Mouse (Mus musculus) adrenal gland, postnatal 14 days (tissue): ENCODE data around the gene Nsf. TPM values are rescaled to one million over a fixed set of nuclear protein-coding genes. Genes with fewer than 3 reads are reported as not detected.
"Not testable (repeated sequence)": the region's sequence is repeated elsewhere in the genome, so short reads cannot be mapped to it uniquely, and the experiment has no call there.

ENCODE experiments used
- DNase-seq: peaks from one replicate; pipeline ENCODE4 v3.0.0; 2021; ENCODE audit warnings: mixed read lengths
- total RNA-seq: library from RNA; stranded (reverse); gene quantifications from 2 replicates; pipeline ENCODE4 v1.2.3, GENCODE M21; 2021

The Nsf gene
- total RNA-seq, 1 experiment from 2014 or later: 109 TPM

GRCm38 (mm10) chr11:103892831-103893230 lies 61.0 kb downstream of the Nsf start:
- DNase-seq: no peak

- peak; percentile 38 for DNase-seq
These were observed 62.1 kb downstream of the Nsf start for GRCm38 (mm10) chr11:103891781-103892180.

DNA sequence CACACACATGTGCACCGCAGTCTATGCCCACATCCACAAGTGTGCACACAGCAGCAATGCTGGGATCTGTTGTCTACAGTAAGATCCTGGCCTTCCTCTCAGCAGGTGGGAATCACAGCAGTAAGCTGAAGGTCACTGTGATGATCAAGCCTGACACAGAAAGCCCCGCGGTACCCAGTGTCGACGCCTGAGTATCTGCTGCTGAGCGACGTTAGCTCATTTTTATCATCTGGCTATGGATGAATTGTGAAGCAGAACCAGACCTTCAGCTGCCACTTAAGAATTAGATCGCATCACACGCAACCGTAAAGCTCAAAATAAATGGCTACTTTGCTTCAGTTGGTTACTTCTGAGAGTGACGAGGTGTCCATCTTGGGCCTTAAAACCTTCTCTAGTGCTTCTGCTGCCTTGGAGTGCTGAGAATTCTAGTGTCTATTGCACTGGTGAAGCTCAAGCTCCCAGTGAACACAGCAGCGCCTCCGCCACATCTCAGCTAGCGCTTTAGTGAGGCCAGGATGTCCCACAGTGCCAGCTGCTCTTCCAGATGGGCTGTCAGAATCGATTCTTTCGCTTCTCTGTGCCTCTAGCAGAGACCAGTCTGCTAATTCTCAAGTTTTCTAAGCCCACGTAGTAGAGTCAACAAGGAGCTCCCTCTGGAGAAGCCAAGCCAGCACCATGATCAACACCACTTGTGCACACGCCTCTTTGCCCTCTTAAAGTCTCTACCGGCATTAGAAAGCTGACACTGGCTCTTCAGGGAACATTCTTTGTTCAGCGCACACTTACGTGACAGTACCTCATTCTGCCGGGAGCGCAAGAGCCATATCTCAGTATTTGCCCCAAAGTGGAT lies 63.3 kb downstream of the Nsf start:
- no peak for DNase-seq

GRCm38 (mm10) chr11:103887724-103888410 lies 66.0 kb downstream of the Nsf start:
- DNase-seq: no peak

DNA sequence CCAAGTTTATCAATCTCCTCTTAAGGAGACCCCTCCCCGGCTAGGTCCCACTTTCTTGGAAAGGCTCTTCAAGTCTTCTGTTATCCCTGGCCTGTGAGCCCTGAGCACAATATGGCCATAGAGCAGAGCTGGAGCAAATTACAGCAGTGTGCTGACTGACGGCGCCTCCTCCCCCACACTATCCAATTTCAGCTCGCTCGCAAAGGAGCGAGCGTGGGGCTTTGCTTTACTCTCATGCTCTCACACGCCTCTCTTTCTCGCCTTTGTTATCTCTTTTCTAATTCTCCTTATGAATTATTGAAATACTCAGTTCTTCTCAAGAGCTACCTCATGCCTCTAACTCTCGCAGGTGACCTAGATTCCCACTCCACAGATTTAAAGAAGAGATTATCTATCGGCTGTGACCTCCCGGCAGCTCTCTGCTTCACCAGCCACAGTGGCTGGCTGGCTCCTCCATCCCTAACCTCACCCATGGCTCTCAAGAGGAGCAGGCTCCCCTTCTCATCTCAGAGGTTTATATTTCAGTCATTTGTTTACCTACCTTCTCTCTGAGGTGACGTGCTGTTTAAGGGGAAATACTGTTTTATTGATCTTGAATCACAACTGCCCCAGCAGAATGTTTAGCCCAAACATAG lies 69.0 kb downstream of the Nsf start:
- no peak for DNase-seq

DNA sequence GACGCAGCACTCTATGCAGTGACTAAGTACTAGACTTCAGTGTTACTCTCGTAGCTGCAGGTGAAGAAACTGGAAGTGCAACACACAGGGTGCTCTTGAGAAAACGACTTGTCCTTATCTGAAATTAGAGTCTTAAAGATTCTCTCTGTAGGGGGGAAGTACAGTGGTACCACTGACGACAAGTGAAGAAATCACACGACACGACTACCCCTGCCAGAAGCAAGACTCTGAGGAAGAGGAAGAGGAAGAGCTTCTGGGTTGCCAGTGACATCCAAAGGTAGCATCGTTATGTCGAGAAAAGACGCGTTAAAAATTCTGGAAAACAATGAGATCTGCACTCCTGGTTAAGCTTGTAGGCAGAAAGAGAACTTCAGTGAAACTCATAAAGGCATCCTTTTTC lies 70.1 kb downstream of the Nsf start:
- DNase-seq: no peak

- not testable (repeated sequence) for DNase-seq
These were observed 74.4 kb downstream of the Nsf start for GRCm38 (mm10) chr11:103879476-103879875.

DNA sequence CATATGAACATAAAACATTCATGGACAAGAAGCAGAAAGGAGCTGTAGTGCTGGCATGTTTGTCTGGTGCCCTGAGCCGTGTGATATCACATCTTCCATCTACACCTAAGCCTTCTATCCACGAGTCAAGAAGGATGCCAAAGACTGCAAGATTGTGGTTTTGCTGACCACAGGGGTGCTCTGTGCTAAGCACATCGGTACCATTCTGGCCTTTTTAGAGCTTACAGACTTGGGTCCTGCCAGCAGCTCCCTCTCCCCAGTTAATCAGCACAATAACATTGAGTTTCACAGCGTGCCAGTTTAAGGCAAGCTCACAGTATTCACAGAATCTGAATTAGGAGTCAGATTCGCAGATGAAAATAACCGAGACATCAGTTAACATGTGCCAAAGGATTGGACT lies 75.4 kb downstream of the Nsf start:
- DNase-seq: no peak

DNA sequence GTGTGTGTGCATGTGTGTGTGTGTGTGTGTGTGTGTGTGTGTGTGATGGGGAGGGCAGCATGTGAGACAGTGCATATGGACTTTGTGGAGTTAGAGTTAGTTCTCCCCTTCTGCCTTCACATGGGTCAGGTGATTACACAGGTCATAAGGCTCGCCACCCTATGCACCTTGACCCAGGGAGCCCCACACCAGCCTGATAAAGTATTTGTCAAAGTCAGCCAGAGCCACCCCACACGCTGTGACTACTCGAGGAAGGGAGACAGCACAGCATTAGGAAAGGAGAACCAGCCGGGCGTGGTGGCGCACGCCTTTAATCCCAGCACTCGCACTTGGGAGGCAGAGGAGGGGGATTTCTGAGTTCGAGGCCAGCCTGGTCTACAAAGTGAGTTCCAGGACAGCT lies 83.5 kb downstream of the Nsf start:
- DNase-seq: no peak

DNA sequence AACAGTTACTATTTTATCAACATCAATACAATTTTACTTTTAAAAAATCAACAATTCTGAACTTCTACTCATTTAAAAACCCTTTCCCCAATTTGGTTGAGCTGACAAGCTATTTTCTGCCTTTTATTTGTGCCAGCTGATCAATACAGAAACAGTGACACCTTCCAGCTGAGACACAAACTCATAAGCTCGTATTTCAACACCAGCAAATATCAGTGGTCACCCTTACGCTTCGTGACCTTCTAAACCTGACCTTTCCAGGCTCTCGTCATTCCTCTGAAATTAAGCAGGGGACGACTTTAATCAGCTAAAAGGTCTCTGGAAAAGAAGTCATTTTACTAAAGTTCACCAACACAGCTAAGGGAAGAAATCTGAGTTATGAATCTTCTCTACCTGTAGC lies 86.2 kb downstream of the Nsf start:
- DNase-seq: no peak

DNA sequence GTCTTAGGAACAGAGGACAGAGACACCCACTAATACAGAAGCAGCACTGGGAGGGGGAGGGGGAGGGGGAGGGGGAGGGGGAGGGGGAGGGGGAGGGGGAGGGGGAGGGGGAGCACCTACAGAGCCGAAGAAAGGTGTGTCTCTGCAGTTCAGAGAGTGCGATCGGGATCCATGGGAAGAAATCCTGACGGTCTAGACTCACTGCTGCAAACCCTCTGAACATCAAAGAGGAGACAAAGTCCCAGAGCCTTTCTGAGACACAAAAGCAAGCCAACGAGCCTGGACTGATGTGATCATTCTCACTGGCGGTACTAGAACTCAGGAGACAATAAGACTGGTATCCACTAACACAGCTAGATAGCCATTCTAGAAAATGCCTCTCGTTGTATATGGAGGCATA lies 88.5 kb downstream of the Nsf start:
- no peak for DNase-seq

DNA sequence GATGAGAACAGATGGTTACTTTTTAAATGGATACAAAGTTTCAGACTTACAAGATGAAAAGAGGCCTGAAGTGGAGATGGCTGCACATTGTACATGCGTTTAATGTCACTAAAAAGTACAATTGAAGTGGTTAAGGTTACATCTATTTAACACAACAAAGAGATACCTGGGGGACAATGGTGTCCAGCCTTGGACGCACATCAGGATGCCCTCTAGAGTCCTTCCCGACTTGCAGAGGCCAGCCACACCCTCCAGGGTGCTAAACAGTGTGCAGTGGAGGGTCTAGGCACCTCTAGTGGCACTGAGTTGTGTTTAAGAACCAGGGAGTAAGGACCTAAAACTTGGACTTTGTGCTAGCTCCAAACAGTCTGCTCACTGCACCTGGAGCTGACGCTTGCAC lies 89.4 kb downstream of the Nsf start:
- DNase-seq: no peak

GRCm38 (mm10) chr11:103862951-103863350 lies 90.9 kb downstream of the Nsf start:
- DNase-seq: no peak

GRCm38 (mm10) chr11:103859933-103860610 lies 93.8 kb downstream of the Nsf start:
- DNase-seq: no peak

- no peak for DNase-seq
These were observed 95.1 kb downstream of the Nsf start for GRCm38 (mm10) chr11:103858760-103859159.

DNA sequence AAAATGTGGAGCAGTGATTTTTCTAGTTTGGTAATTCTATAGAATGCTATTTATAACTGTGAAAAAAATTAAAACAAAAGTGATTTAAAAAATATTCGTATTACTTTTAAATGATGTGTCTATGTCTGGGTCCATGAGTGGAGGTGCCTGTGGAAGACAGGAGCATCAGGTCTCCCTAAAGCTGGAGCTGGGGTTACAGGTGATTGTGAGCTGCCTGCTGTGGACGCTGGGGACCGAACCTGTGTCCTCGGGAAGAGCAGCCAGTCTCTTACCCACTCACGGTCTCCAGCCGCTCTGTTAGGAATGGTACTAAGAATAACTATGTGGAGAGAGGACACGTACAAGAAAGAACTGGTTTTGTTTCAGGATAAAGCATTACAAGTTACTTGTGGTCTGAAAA lies 97.2 kb downstream of the Nsf start:
- DNase-seq: no peak

DNA sequence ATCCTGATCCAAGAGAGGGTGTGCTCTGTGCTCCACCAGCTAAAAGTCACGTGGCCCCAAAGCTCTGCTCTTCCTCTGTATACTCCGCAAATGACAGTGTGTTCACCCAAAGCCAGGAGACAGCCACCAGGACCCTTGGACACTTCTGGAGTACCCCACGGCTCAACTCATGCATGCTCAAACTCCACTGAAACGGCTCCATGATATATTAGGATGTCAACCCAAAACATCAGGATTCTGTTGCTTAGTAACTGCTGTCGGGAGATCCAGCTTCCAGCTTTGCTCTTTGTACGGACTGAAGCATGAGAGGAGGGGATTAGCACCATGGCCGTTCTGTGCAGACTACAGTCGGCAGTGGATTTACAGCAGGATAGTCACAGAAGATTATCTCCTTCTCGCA lies 99.6 kb downstream of the Nsf start:
- DNase-seq: no peak

GRCm38 (mm10) chr11:103853284-103853920 lies 100.5 kb downstream of the Nsf start:
- no peak for DNase-seq

- no peak for DNase-seq
These were observed 101.1 kb downstream of the Nsf start for GRCm38 (mm10) chr11:103852590-103853283.

- DNase-seq: no peak
These were observed 105.6 kb downstream of the Nsf start for GRCm38 (mm10) chr11:103848287-103848686.

GRCm38 (mm10) chr11:103840834-103841233 lies 113.0 kb downstream of the Nsf start:
- no peak for DNase-seq

DNA sequence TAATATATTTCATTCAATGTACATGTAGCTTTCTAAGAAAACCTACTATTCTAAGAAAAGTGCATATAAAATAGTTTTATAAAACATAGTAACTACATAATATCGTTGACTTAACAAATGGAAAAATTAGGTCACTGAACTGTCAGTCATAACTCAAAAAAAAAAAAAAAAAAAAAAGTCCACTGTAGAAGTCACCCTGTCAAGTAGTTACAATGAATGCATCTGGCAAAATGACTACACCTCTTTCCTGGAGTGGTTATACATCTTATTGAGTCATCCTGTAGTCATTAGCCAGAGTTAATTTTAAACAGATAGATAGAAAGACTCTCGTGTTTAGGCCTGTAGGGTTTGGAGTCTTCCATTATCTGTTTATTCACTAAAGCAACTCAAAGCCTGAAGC lies 114.9 kb downstream of the Nsf start:
- DNase-seq: no peak
